24 mouse cellular contexts compared by ENCODE assay signal in the genomic region with DNA sequence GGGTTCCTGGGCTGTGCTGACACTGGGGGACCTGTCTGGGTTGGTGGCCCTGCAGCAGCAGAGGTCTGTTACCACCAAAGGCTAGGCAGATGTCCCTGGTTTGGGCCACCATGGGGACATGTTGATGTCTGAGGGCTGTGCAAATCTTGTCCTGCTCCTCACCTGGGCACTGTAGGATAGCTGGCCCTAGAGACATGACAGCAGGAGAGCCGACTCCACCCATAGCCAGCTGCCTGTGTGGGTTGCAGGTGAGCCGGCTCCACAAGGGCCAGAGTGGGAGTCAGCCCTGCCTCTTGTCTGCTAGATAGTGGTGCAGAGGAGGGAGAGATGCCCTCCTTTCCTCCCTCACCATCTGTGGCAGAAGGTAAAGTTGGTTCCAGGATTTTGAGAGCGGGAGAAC.
"Had no signal": no experiment of that assay in that cellular context is flagged by ENCODE, and none has a peak within 500 bp of the region (broad histone marks: within the 10 kb centered on the region; RNA-seq: fewer than 3 reads in every experiment).

No protein-coding gene starts in this region.

- H3K9ac ChIP-seq: heart, embryonic 13.5 days; heart, embryonic 15.5 days; hindbrain, embryonic 13.5 days; hindbrain, embryonic 15.5 days; kidney, embryonic 15.5 days; limb, embryonic 13.5 days; limb, embryonic 15.5 days; liver, embryonic 12.5 days; liver, embryonic 14.5 days had no signal

- ATAC-seq: hindbrain, postnatal 0 days; intestine, embryonic 16.5 days; liver, embryonic 12.5 days had no signal

- H3K27ac ChIP-seq: heart, embryonic 13.5 days; heart, embryonic 15.5 days; hindbrain, embryonic 13.5 days; hindbrain, embryonic 15.5 days; hindbrain, postnatal 0 days; kidney, embryonic 15.5 days; kidney, postnatal 0 days; limb, embryonic 13.5 days; limb, embryonic 15.5 days; liver, embryonic 12.5 days; liver, embryonic 14.5 days had no signal

- H3K4me3 ChIP-seq: heart, embryonic 13.5 days; heart, embryonic 15.5 days; hindbrain, embryonic 13.5 days; hindbrain, embryonic 15.5 days; kidney, embryonic 15.5 days; limb, embryonic 13.5 days; limb, embryonic 15.5 days; liver, embryonic 12.5 days had no signal

- DNase-seq: gastrocnemius, postnatal 14 days; gastrocnemius, postnatal 36 days; heart, adult 18-20 months; heart, postnatal 14 days; heart, postnatal 36 days; kidney, adult 11 months; kidney, adult 2 months; kidney, adult 9 months; kidney, postnatal 14 days; kidney, postnatal 36 days; layer of hippocampus, adult 9-11 months; layer of hippocampus, postnatal 36 days had no signal

- H3K27me3 ChIP-seq: heart, embryonic 13.5 days; heart, embryonic 15.5 days; hindbrain, embryonic 13.5 days; hindbrain, embryonic 15.5 days; kidney, embryonic 15.5 days; limb, embryonic 13.5 days; limb, embryonic 15.5 days; liver, embryonic 12.5 days had no signal

- H3K4me2 ChIP-seq: heart, embryonic 13.5 days; heart, embryonic 15.5 days; hindbrain, embryonic 13.5 days; hindbrain, embryonic 15.5 days; kidney, embryonic 15.5 days; limb, embryonic 13.5 days; limb, embryonic 15.5 days; liver, embryonic 12.5 days had no signal

- H3K9me3 ChIP-seq: heart, embryonic 13.5 days; heart, embryonic 15.5 days; hindbrain, embryonic 13.5 days; hindbrain, embryonic 15.5 days; kidney, embryonic 15.5 days; limb, embryonic 13.5 days; limb, embryonic 15.5 days; liver, embryonic 12.5 days had no signal

- H3K4me1 ChIP-seq: heart, embryonic 15.5 days; hindbrain, embryonic 13.5 days; hindbrain, embryonic 15.5 days; kidney, embryonic 15.5 days; limb, embryonic 13.5 days; limb, embryonic 15.5 days; liver, embryonic 12.5 days had no signal
